Mouse (Mus musculus) layer of hippocampus, postnatal 25 days (tissue): Measurements from ENCODE around the gene Rnh1. TPM values are rescaled to one million over a fixed set of nuclear protein-coding genes. Genes with fewer than 3 reads are reported as not detected.

Experiments used
- DNase-seq, 2 experiments: peaks; one replicate each; pipeline ENCODE4 v3.0.0; 2022; ENCODE audit warnings: mixed read lengths in 2 of 2, low spot score in 1 of 2; ENCODE audit errors: extremely low spot score in 1 of 2
- total RNA-seq, 2 experiments: library from RNA; stranded (reverse); gene quantifications; 2 replicates each; pipeline ENCODE4 v1.2.3; 2021

Gene Rnh1
- total RNA-seq, 2 experiments from 2014 or later: 32.5 to 36.5 TPM

- DNase-seq: no peak
These were observed 3.4 kb downstream of the Rnh1 start for GRCm38 (mm10) chr7:141169300-141169699.

- no peak for DNase-seq
These were observed 4.1 kb downstream of the Rnh1 start for GRCm38 (mm10) chr7:141168518-141168953.

- no peak for DNase-seq
These were observed 4.6 kb downstream of the Rnh1 start for GRCm38 (mm10) chr7:141167901-141168517.

- no peak for DNase-seq
These were observed 7.8 kb downstream of the Rnh1 start for GRCm38 (mm10) chr7:141164850-141165249.

GRCm38 (mm10) chr7:141164397-141164796, 8.3 kb downstream of the Rnh1 start:
- no peak for DNase-seq

- no peak for DNase-seq
These were observed 17.3 kb downstream of the Rnh1 start for GRCm38 (mm10) chr7:141155362-141155761.

- no peak for DNase-seq
These were observed 24.0 kb downstream of the Rnh1 start for GRCm38 (mm10) chr7:141148639-141149038.

GRCm38 (mm10) chr7:141147044-141147443, 25.6 kb downstream of the Rnh1 start:
- no peak for DNase-seq

- DNase-seq: no peak
These were observed 26.5 kb downstream of the Rnh1 start for GRCm38 (mm10) chr7:141146043-141146595.

- DNase-seq: no peak
These were observed 27.3 kb downstream of the Rnh1 start for GRCm38 (mm10) chr7:141145403-141145802.

GRCm38 (mm10) chr7:141144650-141145049, 28.0 kb downstream of the Rnh1 start:
- no peak for DNase-seq

GRCm38 (mm10) chr7:141143861-141144260, 28.8 kb downstream of the Rnh1 start:
- no peak for DNase-seq

GRCm38 (mm10) chr7:141143112-141143511, 29.5 kb downstream of the Rnh1 start:
- DNase-seq: peak in 1 of 2 experiments; percentile 30

GRCm38 (mm10) chr7:141141326-141141725, 31.3 kb downstream of the Rnh1 start:
- DNase-seq: no peak

GRCm38 (mm10) chr7:141131904-141132755, 40.5 kb downstream of the Rnh1 start:
- DNase-seq: no peak

- peak; percentile 78 to 80 for DNase-seq
These were observed 41.4 kb downstream of the Rnh1 start for GRCm38 (mm10) chr7:141131024-141131820.

GRCm38 (mm10) chr7:141123517-141123856, 49.2 kb downstream of the Rnh1 start:
- no peak for DNase-seq

- DNase-seq: peak; percentile 66 to 71
These were observed 49.8 kb downstream of the Rnh1 start for GRCm38 (mm10) chr7:141122689-141123516.

- no peak for DNase-seq
These were observed 50.4 kb downstream of the Rnh1 start, which contains the start of gene Ptdss2 for GRCm38 (mm10) chr7:141122245-141122644. TSS of gene Ptdss2 (plus strand) at chr7:141122382.

GRCm38 (mm10) chr7:141121051-141121531, 51.6 kb downstream of the Rnh1 start:
- no peak for DNase-seq
